Mouse (Mus musculus): ENCODE results near the gene Utp4. TPM values are rescaled to one million over a fixed set of nuclear protein-coding genes. Genes with fewer than 3 reads are reported as not detected.

Utp4 gene
- polyA plus RNA-seq, 1 experiment from 2014 or later, result 57.4 TPM

DNA sequence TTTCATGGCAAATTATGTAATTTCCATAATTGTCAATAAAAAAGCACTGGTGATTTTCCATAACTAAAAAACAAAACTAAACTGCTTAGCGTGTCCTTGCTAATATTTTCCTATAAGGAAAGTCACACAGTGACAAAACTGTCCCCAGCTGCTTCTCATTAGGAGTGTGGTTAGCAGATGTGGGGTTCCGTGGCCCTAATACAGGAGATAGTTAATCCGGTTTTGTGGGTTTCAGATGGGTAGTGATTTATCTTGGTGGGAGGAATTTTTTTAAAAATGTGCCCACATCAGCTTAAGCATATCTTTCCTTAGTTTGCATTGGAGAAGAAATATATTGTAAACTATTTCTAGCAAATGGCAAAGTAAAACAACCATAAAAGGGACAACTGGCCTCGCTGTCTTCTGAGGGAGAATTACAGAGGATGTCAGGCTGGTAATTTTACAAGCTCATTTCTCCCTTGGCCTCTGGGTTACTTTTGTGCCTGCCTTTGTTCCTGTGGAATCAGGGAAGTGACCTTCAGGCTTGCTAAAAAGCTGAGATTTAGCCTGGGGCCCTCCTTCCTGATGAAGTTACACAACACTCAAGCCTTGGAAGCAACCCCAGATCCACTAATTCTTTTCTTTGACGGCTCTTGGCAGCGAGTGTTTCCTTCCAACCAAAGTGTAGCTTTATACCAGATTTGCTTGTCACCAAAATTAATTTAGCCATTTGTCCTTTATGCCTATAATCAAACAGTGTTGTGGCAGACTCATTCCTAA is 35.9 kb downstream of the Utp4 start:
- no peak overlapping the region for H3K4me3 ChIP-seq (replicated peaks)
- DNase-seq, result no peak

DNA sequence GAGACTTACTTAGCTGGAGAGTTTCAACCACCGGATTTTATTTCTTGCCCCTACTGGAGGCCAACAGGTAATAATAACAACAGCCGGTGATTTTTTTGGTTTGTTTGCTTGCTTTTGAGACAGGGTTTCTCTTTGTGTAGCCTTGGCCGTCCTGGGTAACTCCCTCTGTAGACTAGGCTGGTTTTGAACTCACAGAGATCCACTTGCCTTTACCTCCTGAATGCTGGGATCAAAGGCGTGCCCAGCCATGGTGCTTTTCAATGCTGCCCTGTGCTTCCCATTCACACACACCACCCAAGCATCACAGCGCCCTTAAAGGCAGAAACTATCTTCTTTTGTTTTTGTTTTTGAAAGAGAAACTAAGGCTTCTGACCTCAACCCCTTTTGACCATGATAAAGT is 36.5 kb downstream of the Utp4 start:
- WGBS (ENCODE audit: insufficient replicate concordance), result 70% methylated on average over 5 of the region's 5 CpGs
- no peak overlapping the region for H3K9ac ChIP-seq
- H3K4me1 ChIP-seq (replicated peaks), result peaks cover 11% of the 10 kb centered on the region
- peaks cover 17% of the 10 kb centered on the region for H3K27me3 ChIP-seq
- H3K4me3 ChIP-seq (replicated peaks), result no peak overlapping the region
- H3K36me3 ChIP-seq, result no peaks in the 10 kb centered on the region
- H3K9me3 ChIP-seq (replicated peaks), result no peaks in the 10 kb centered on the region
- H3K4me2 ChIP-seq, result no peak overlapping the region
- ATAC-seq (ENCODE audit: low read depth) (no peak), DNase-seq (no peak)
- H3K27ac ChIP-seq, result no peak overlapping the region

More for the DNA sequence above, 35.9 kb downstream of the Utp4 start:
- no peaks in the 10 kb centered on the region for H3K36me3 ChIP-seq
- ATAC-seq (ENCODE audit: low read depth), result no peak
- H3K4me2 ChIP-seq, result no peak overlapping the region
- H3K4me1 ChIP-seq (replicated peaks), result peaks cover 8% of the 10 kb centered on the region
- no peak overlapping the region for H3K27ac ChIP-seq
- 39% methylated on average over 6 of the region's 6 CpGs for WGBS (ENCODE audit: insufficient replicate concordance)
- no peaks in the 10 kb centered on the region for H3K9me3 ChIP-seq (replicated peaks)
- no peak overlapping the region for H3K9ac ChIP-seq
- peaks cover 13% of the 10 kb centered on the region for H3K27me3 ChIP-seq

- Histone ChIP-seq H3K36me3 (no peaks in the 10 kb centered on the region), H3K27me3 (peaks cover 43% of the 10 kb centered on the region), H3K4me2 (peak overlapping the region; percentile 44), H3K4me3 (replicated peaks) (peak overlapping the region; percentile 8; the same call in 1 of the 2 replicates), H3K4me1 (replicated peaks) (peaks cover 37% of the 10 kb centered on the region), H3K9ac (no peak overlapping the region), H3K9me3 (replicated peaks) (no peaks in the 10 kb centered on the region), H3K27ac (no peak overlapping the region)
- ATAC-seq (ENCODE audit: low read depth), result no peak
- DNase-seq, result no peak
- WGBS (ENCODE audit: insufficient replicate concordance), result 19% methylated on average over 22 of the region's 22 CpGs
These were observed 39.1 kb downstream of the Utp4 start for GRCm38 (mm10) chr8:106932376-106933065.

DNA sequence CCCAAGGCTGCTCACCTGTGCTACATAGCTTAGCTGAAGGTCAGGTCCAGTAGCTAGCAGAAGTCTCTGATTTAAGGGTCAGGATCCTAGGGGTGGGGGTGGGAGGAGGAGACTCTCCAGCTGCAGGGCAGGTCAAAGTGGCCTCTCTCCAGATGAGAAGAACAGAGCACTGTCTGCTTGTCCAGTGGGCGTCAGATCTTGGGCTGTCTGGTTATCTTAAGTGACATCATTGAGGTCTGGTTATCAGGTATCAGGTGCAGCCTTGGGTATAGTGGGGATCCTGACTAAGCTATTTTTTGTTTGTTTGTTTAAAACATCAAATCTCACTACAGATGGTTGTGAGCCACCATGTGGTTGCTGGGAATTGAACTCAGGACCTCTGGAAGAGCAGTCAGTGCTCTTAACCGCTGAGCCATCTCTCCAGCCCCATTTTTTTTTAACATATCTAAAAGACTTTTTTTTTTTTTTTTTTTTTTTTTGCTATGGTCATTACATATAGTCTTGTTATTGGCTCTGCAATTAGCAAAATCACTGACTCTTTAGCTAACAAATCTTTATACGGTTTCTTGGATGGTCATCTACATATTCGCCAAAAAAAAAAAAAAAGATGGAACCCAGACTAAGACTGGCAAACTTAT is 40.2 kb downstream of the Utp4 start:
- Histone ChIP-seq H3K27me3 (peaks cover 50% of the 10 kb centered on the region), H3K9me3 (replicated peaks) (no peaks in the 10 kb centered on the region), H3K27ac (no peak overlapping the region), H3K36me3 (no peaks in the 10 kb centered on the region), H3K4me2 (no peak overlapping the region), H3K4me3 (replicated peaks) (no peak overlapping the region), H3K9ac (no peak overlapping the region), H3K4me1 (replicated peaks) (peaks cover 40% of the 10 kb centered on the region)
- ATAC-seq (ENCODE audit: low read depth) (no peak), DNase-seq (no peak)
- WGBS (ENCODE audit: insufficient replicate concordance), result 62% methylated on average over 4 of the region's 4 CpGs

DNA sequence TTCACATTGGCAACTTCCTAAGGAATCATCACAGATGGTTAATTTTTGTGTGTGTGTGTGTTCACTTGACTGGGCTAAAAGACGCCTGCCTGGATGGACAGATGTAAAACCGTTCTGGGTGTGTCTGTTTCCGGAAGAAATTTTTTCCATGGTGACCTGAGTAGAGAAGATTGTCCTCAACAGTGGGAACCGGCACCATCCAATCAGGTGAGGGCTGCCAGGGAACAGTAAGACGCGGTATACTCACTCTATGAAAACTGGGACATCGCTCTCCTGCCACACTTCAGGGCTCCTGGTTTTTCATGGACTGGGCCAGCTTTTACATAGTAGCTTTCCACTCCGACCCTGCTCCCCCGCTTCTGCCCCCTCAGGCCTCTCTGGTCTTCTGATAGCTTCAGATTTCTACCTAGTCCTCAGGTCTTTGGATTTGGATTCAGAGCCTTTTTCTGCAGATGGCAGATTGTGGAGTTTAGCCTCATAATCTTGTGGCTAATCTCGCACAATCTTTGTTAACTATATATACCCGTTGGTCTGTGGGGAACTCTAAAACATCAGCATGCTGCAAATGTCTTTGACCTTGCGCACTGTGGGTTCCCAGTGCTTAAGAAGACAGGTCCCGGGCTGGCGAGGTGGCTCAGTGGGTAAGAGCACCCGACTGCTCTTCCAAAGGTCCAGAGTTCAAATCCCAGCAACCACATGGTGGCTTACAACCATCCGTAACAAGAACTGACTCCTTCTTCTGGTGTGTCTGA is 41.0 kb downstream of the Utp4 start:
- no peaks in the 10 kb centered on the region for H3K9me3 ChIP-seq (replicated peaks)
- ATAC-seq (ENCODE audit: low read depth) (no peak), DNase-seq (no peak)
- H3K4me1 ChIP-seq (replicated peaks), result peaks cover 40% of the 10 kb centered on the region
- H3K9ac ChIP-seq, result no peak overlapping the region
- peaks cover 50% of the 10 kb centered on the region for H3K27me3 ChIP-seq
- no peak overlapping the region for H3K27ac ChIP-seq
- H3K4me3 ChIP-seq (replicated peaks), result no peak overlapping the region
- WGBS (ENCODE audit: insufficient replicate concordance), result 68% methylated on average over 16 of the region's 16 CpGs
- no peaks in the 10 kb centered on the region for H3K36me3 ChIP-seq
- no peak overlapping the region for H3K4me2 ChIP-seq

- no peaks in the 10 kb centered on the region for H3K36me3 ChIP-seq
- H3K4me1 ChIP-seq (replicated peaks), result peaks cover 40% of the 10 kb centered on the region
- H3K4me2 ChIP-seq, result peak within 1 kb of the TSS; percentile 94
- peaks cover 50% of the 10 kb centered on the region for H3K27me3 ChIP-seq
- peak within 1 kb of the TSS; percentile 73 for H3K4me3 ChIP-seq (replicated peaks)
- peak within 1 kb of the TSS; percentile 77 for H3K9ac ChIP-seq
- ATAC-seq (ENCODE audit: low read depth), result peak; percentile 76
- H3K27ac ChIP-seq, result peak within 1 kb of the TSS; percentile 23; the same call in 1 of the 2 replicates
- H3K9me3 ChIP-seq (replicated peaks), result no peaks in the 10 kb centered on the region
- peak; percentile 74 for DNase-seq
- 0% methylated on average over 39 of the region's 41 CpGs for WGBS (ENCODE audit: insufficient replicate concordance)
These were observed 42.0 kb downstream of the Utp4 start, which contains the start of gene Sntb2 for GRCm38 (mm10) chr8:106935324-106935869. Sntb2 (plus strand) TSS chr8:106935750.

GRCm38 (mm10) chr8:106935899-106936477 is 42.6 kb downstream of the Utp4 start:
- Histone ChIP-seq H3K27ac (0 out of 2 replicates have a peak overlapping the region, but pooled peaks have one; percentile 23), H3K9ac (peak overlapping the region; percentile 77), H3K27me3 (peaks cover 50% of the 10 kb centered on the region), H3K4me2 (peak overlapping the region; percentile 94), H3K36me3 (no peaks in the 10 kb centered on the region), H3K4me1 (replicated peaks) (peaks cover 40% of the 10 kb centered on the region), H3K4me3 (replicated peaks) (peak overlapping the region; percentile 73), H3K9me3 (replicated peaks) (no peaks in the 10 kb centered on the region)
- WGBS (ENCODE audit: insufficient replicate concordance), result under 1% methylated on average over 64 of the region's 76 CpGs
- ATAC-seq (ENCODE audit: low read depth), result peak; percentile 64
- DNase-seq, result peak; percentile 22

- Histone ChIP-seq H3K9me3 (replicated peaks) (no peaks in the 10 kb centered on the region), H3K9ac (peak overlapping the region; percentile 77), H3K36me3 (no peaks in the 10 kb centered on the region), H3K4me2 (peak overlapping the region; percentile 94), H3K27ac (no peak overlapping the region; the same call in 1 of the 2 replicates), H3K27me3 (peaks cover 50% of the 10 kb centered on the region), H3K4me3 (replicated peaks) (peak overlapping the region; percentile 73), H3K4me1 (replicated peaks) (peaks cover 40% of the 10 kb centered on the region)
- WGBS (ENCODE audit: insufficient replicate concordance), result 3% methylated on average over 26 of the region's 26 CpGs
- DNase-seq (no peak), ATAC-seq (ENCODE audit: low read depth) (no peak)
These were observed 43.1 kb downstream of the Utp4 start for GRCm38 (mm10) chr8:106936478-106937051.

GRCm38 (mm10) chr8:106937081-106937800 is 43.8 kb downstream of the Utp4 start:
- Histone ChIP-seq H3K27ac (no peak overlapping the region), H3K36me3 (no peaks in the 10 kb centered on the region), H3K27me3 (peaks cover 47% of the 10 kb centered on the region), H3K4me2 (peak overlapping the region; percentile 94), H3K9me3 (replicated peaks) (no peaks in the 10 kb centered on the region), H3K4me3 (replicated peaks) (peak overlapping the region; percentile 73), H3K9ac (peak overlapping the region; percentile 77), H3K4me1 (replicated peaks) (peaks cover 39% of the 10 kb centered on the region)
- ATAC-seq (ENCODE audit: low read depth), result no peak
- 48% methylated on average over 14 of the region's 14 CpGs for WGBS (ENCODE audit: insufficient replicate concordance)
- no peak for DNase-seq

DNA sequence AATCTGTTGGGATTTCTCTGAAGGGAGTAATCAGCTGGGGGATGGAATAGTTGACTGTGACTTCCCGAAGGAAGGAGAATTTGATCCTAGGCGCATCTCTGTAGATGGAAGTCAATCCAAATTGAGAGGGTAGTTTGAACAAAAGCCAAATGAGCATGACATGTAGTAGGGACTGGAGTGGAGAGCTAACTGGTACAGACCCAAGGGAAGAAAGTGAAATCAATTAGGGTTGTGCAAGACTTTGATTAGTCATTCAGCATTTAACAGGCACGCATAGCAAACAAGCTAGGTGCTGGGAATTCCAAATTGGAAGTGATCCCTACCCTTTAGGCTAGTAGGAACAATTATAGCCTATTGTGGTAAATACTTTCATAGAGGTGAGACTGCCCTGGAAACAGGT is 48.4 kb downstream of the Utp4 start:
- peaks cover 9% of the 10 kb centered on the region for H3K4me1 ChIP-seq (replicated peaks)
- no peak overlapping the region for H3K9ac ChIP-seq
- H3K27ac ChIP-seq, result no peak overlapping the region
- H3K4me3 ChIP-seq (replicated peaks), result no peak overlapping the region
- ATAC-seq (ENCODE audit: low read depth) (no peak), DNase-seq (no peak)
- no peaks in the 10 kb centered on the region for H3K9me3 ChIP-seq (replicated peaks)
- WGBS (ENCODE audit: insufficient replicate concordance), result 84% methylated on average over 3 of the region's 3 CpGs
- H3K36me3 ChIP-seq, result no peaks in the 10 kb centered on the region
- no peak overlapping the region for H3K4me2 ChIP-seq
- peaks cover 15% of the 10 kb centered on the region for H3K27me3 ChIP-seq
